Mouse (Mus musculus): Measurements from ENCODE around the gene Tmem104.

The Tmem104 gene

DNA sequence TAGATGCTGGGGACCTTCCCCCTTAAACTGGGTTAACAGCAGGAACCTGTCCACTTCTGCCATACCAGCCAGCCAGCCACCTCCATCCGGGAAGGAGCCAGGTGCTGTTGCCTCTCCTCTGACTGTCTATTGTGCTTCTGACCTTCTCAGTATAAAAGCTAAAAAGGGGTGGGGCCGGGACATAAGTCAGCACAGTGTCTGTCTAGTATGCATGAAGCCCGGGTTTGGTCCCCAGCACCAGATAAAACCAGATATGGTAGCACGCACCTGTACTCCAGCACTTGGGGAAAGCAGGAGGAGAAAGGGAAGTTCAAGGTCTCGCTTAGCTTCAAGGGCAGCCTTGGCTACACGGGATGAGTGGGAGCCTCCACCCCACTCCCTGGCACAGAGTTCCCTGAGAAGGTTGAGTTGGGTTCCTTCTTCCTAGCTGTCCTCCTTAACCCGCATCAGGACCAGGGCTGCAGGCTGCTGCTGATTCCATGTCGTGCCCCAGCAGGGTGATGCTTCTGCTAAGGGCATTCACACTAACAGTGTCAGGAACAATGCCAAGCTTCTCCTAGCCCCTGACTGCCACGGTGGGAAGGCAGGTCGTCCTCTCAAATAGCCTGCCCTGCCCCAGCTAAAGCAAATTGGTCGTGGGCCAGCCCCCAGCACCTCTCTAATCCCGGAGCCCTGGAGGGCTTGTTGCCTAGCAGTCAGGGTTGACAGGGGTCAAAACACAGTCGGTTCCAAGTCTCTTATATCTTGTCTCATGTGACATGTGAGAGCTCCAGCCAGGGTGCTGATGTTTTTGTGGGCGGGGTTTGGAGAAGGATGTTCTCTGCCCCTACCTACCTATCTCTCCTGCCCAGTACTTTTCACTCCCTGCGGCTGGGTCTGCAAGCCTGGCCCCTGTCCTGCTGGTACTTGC is 42.0 kb downstream of the Tmem104 start:
- DNase-seq (ENCODE audit: low spot score in 2 of 2) = no peak

DNA sequence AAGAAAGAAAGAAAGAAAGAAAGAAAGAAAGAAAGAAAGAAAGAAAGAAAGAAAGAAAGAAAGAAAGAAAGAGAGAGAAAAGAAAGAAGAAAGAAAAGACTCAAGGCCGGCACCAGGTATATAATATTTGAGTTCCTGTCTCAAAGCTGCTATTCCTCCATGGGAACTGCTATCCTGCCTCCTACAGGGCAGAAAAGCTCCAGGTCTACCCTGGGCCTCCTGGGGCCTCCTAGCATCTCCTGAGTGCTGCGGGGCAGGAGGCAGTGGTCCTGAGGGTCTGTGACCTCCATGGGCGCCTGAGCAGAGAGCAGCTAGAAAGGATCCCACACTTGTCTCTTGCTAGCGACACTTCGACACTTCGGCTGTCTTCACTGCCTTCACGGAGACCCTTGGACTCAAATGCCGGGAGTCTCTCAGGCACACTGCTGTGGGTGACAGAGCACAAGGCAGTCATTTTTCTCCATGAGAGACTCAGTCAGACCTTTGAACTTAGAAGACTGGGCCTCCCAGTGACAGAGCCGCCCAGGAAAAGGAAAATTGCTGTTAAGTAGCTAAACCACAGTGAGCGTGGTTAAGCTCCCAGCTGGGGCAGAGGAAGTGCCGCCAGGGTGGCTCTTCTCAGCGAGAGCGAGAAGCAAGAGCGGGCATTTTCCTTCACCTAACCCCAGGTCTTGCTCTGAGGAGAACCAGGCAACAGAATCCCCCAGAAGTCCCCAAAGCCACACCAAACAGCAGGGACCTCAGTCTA is 44.1 kb downstream of the Tmem104 start:
- DNase-seq (ENCODE audit: low spot score in 2 of 2) = no peak

DNA sequence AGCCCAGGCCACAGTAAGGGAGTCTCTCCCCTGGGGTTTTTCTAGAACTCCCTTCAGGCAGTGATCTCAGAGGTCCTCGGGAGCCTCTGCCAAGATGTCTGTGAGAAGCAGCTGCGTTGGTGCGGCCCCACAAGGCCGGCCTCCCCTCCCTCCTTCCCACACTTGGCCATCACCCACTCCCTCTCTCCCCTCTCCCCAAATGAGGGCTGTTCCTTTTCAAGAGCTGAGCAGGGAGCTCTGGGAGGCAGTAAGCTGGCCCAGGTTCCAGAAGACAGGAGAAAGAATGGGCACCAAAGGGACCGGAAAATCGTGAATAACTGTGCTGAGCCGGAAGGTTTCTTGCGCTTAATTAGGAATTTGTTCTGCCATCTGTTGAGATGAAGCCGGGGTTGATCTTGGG is 44.6 kb downstream of the Tmem104 start:
- peak; percentile 70 to 74 for DNase-seq (ENCODE audit: low spot score in 2 of 2)

DNA sequence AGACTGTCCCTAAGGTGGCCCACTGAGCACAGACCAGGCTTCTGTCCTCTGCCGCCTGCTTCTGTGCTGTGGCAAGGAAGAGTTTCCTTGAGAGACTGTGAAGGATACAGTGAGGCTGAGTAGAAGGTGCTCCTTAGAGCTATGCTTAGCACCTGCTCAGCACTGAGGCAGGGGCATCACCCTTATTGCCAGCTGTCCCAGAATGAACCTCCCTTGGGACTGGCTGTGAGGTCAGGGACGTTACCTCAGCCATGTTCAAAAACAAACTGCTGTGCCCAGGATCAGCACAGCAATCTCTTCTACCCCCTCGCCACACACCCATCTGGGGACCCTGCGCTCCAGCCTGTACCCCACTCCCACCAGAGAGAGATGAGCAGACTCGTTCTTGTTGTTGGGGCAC is 45.6 kb downstream of the Tmem104 start:
- no peak for DNase-seq (ENCODE audit: low spot score in 2 of 2)

DNA sequence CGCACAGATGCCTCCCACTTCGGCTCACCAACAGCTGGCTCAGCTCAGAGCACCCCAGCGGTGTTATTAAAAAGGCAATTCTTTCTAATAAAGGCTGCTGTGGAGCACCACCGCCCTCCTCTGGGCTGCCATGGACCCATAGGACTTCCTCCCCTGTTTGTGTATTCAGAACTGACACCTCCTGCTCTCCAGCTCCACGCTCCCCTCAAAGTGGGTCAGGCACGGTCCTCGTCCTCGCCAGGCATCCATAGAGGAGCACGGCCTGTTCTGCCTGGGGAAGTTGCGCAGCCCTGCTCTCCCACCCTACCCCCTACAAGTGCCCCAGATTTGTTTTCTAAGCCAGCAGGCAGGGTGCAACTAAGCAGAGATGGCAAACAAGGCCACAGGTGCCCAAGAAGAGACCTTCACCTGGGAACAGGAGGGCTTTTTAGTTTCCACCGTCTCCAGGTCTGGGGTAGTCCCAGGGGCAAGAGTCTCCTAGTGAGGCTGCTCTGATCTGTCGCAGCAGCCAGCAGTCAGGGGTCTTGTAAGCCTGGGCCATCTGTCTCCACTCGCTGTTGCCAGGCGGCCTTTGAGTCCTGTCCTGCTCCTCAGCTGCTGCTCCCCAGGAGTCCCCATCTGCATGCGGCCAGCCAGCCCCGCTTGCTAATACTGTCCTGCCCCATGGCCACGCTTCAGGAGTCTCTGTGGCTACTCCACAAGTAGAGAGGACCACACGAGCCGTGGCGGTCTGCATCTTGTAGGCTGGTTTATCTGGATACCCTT is 46.4 kb downstream of the Tmem104 start:
- peak; percentile 75 to 80 for DNase-seq (ENCODE audit: low spot score in 2 of 2)

DNA sequence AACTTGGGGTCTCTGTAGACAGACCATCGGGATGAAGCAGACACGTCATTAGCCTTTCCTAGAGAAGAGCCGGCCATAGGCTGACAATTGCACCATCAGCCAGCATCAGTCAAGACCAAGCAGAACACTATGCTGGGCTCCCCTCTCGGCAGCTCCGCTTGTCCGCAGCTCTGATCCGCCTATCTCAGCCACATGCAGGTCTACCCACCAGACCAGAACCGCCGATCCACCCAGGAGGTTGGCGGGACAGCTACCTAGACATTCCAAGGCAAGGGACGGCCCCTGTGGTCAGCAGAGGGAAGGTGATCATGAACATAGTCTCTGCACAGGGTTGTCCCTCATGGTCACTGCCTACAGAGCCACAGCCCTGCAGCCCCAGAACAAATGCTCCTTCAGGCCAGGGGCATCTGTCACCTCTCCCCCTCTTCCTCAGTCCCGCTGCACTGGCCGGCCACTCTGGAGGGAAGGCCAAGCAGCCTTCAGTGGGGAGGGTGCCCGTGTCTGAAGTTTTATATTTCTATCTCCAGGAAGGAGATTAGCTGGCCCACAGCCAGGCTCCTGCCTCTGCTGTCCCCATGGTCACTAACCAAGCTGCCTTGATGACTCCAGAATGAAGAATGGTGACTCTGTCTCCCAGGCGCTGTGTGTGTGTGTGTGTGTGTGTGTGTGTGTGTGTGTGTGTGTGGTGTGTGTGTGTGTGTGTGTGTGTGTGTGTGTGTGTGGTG is 47.2 kb downstream of the Tmem104 start:
- DNase-seq (ENCODE audit: low spot score in 2 of 2) = no peak

DNA sequence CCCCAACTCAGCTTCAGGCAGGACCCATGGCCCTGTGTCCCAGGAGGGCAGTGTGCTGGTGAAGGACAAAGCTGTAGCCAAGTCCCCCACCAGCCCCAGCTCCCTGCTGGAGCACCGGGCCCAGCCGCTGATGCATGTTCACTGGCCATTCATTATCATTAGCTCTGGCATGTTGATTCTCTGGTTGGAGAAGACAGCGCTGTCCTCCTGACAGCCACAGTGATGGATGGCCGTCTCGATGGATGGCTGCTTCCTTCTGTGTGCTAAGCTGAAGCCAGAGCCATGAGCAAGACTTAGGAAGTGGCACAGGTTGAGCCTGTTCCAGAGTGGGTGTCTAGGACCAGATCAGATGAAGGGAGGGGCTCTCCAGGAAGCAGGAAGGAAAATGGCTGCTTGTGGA is 49.3 kb downstream of the Tmem104 start:
- DNase-seq (ENCODE audit: low spot score in 2 of 2) = no peak

DNA sequence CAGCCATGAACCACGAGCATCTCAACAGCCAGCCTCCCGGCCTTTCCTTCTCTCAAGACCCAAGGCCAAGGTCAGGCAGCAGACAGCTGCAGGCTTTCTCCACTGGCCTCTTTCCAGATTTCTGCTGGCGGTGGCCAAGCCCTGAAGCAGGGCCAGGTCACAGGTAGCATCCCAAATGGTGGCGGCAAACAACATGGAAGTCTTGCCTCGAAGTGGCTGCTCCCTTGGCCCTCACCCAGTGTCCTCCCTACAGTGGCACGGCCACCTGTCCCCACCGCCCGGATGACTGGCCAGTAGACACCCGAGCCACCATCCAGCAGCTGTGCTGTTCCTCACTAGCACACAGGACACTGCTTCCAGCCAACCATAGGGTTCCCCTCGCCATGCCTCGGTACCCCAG is 54.1 kb downstream of the Tmem104 start:
- no peak for DNase-seq (ENCODE audit: low spot score in 2 of 2)

DNA sequence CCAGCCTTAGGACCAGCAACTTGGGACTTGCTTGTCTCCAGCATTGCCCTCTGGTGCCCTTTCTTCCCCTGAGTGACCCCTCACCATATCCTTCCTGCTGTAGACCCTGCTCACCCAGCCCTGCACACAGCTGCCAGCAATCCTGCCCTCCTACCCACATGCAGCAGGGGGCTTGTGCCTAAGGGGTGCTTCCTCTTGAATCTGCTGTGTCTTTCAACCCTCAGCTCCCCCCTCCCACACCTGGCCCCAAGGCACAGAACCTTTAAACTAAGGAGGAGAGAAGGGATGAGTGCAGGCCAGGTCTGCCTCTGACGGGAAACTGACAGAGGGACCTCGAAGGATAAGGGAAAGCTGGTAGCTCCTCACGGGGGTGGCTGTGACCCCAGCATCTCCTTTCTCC is 55.5 kb downstream of the Tmem104 start:
- no peak for DNase-seq (ENCODE audit: low spot score in 2 of 2)

DNA sequence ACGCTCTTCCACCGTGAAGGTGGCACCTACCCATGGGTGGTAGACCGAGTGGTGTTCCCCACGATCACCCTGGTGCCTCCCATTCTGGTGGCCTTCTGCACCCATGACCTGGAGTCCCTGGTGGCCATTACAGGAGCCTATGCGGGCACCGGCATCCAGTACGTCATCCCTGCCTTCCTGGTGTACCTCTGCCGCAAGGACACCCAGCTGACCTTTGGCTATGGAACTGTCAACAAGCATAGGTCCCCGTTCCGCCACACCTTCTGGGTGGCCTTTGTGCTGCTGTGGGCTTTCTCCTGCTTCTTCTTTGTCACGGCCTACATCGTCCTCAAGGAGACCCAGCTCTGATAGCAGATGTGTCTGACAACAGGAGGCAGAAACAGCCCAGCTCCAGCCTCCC is 56.5 kb downstream of the Tmem104 start:
- no peak for DNase-seq (ENCODE audit: low spot score in 2 of 2)

DNA sequence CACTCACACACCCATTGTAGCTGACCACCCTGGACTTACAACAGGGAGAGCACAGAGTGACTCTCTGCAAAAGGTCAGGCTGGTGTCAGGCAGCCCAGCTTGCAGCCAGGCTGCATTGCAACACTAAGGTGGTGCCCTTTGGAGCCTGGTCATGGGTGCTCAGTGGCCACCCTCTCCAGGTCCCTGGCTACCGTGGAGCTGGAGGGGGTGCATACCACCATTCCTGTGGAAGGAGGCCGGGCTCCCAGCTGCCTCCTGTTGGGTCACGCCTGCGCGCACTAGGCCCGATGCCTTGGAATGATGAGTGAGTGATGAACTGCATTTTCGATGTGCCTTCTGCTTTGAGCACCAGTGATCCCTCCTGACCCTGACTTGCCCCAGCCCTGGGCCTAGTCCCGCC is 57.6 kb downstream of the Tmem104 start:
- no peak for DNase-seq (ENCODE audit: low spot score in 2 of 2)

DNA sequence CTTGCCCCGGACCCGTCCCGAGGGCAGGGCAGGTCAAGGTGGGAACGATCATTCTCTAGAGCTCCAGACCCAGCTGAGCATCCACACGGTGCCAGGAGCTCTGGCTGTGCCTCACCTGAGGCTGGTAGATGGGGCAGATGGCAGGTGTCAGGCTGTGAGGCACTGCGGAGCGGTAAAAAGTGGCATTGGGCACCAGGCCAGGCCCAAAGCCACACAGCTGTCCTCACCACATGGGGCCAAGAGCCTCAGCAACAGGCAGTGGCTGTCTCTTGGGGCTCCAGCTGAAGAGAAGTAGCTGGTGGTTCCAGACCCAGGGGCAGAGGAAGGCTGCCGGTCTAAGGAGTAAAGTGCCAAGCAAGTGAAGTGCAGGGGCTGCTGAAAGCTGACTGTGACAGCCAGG is 59.1 kb downstream of the Tmem104 start:
- no peak for DNase-seq (ENCODE audit: low spot score in 2 of 2)

DNA sequence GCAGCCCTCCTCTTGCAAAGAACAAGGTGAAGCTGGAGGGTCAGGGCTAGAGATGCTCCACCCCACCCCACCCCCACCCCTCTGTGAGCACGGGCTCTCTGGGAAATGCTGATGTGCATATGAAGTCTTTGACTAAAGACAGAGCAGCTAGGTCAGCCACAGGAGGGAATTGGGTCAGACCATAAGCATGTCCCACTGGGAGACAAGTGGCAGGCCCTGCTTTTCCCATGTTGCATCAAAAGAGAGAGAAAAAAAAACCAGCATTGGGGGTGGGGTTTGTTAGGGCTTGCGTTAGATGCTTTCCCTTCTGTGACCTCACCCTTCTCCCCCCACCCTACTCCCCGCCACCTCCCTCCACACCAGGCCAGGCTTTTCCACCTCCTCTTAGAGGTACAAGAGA is 60.0 kb downstream of the Tmem104 start:
- DNase-seq (ENCODE audit: low spot score in 2 of 2) = no peak

DNA sequence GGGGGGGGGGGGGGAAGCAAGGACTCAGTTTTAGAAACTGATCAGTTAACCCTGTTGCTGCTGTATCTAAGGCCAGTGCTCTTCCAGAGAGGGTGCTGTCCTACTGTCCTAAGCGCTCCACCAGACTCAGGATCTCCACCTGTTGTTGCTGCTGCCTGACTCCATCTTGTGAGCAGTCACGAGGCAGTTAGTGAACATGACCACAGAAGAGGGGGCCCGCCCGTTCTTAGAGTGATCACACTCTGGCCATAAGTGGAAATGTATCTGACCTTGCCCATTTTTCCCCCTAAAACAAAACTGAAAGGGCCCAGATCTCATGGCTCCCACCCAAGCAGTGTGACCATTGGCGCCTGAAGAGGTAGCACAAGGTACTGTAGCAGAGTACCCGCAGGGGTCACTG is 60.7 kb downstream of the Tmem104 start:
- DNase-seq (ENCODE audit: low spot score in 2 of 2) = no peak

DNA sequence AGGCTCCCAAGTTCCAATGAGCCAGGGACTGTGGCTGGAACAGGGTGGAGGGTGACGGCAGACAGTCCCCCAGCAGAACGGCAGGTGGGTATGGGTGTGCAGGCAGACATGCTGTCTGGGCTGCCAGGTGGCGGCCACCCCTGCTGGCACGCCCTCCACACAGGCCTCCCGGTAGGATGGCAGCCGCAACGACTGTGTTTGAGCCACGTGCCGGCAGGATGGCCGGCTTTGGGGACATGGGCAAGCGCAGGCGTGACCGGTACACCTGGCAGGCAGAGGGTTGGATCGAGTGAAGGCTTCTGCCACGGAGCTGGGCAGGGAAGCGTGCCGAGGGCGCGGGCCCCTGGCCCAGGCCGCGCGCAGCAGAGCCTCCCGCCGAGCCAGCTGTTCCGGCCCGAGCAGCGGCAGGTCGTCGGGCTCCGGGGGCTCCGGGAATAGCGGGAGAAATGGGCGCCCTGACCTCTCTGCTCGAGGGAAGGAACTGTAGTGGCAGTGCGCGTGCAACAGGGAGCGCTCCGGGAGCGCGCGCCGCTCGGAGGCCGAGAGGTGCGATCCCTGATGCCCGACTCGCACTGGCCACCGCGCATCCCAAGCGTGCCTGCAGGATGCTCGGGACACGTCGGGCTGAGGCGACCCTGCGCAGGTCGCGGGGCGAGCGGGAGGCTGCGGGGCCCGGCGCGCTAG is 62.6 kb downstream of the Tmem104 start:
- no peak for DNase-seq (ENCODE audit: low spot score in 2 of 2)

DNA sequence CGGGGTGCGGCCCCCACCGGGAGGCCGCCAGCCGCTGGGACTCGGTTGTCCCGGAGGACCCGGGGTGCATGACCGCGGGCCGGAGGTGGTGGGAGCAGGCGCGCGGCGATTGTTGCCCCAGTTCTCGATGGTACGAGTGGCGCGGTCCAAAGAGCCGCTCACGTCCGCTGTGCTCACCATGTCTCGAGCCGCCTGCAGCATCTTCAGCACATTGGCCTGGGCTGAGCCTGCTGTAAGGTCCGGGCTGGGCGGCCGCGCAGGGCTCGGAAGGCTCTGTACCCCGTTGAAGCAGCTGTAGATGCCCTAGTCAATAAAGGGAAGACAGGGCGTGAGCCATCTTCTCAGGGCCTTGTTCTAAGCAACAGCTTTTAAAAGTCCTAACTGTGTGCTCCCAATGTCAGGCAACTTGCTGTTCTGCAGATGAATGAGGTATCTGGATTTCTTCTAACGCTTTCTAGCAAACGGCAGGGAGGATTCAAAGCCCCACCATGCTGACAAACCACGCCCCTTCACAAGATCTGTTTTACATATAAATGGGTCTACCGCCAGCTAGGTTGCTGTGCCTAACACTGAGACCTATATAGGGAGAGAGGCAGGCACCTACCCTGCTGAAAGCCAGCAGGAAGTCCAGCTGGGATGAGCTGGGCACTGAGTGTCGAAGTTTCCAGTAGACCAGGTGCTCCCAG is 63.3 kb downstream of the Tmem104 start:
- DNase-seq (ENCODE audit: low spot score in 2 of 2) = no peak

DNA sequence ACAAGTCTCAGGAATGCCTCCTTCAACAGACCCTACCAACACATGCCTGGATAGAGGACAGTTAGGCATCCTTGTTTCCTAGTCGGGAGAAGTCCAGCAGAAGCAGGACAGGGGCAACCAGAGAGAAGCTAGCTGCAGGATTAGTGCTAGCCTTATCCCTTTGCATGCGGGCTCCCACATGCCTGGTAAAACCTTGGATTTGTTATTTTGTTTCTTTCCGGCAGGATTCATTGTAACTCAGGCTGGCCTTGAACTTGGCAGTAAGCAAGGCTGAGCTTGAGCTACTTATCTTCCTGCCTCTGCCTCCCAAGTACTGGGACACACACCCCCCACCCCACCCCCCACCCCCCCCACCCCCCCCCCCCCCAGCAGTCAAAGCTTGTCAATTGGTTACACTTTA is 64.0 kb downstream of the Tmem104 start:
- no peak for DNase-seq (ENCODE audit: low spot score in 2 of 2)

DNA sequence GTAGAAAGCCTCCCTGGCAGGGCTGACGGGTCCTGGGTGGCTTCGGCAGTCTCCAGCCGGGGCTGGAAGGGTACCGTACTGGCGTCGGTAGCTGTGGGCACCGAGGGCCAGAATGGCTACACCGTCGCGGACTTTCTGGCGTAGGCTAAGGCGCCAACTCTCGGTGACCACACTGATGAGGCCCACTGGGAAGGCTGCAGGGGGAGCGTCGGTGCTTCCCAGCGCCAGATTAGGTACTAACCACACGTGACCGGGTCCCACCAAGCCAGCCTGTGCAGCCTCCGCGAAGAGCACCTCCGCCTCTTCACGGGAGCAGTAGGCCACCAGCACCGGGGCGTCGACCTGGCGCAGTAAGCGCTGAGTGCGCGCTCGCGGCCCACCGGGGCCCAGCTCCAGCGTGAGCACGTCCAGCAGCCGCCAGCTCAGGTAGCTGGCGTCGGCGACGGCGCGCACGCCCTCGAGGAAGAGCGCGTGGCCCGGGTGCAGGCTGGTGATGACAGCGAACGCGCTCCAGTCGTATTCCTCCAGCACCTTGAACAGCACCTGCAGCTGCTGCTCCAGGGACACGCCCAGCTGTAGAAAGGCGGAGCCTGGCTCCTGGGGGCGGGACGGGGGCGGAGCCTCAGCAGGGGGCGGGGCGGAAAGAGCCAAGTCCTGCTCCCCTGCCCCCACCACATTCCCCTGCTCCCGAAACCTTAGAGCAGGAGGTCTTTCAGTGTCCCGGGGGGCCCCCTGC is 70.7 kb downstream of the Tmem104 start:
- no peak for DNase-seq (ENCODE audit: low spot score in 2 of 2)

DNA sequence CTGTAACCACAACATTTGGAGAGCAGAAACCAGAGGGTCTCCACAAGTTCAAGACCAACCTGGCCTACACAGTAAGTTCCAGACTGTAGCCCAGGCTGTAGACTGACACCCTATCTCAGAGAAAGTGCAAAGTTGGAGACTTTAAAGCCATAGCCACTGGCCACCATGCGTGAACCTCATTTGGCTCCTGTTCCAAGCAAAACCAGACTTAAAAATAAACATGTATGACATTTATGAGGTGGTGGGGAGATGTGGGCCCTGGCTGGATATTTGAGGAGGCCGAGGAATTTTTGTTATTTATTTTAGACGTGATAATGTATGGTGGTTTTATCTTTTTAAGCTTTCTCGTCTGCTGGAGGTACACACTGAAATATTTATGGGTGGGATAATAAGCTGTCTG is 71.8 kb downstream of the Tmem104 start:
- DNase-seq (ENCODE audit: low spot score in 2 of 2) = no peak

DNA sequence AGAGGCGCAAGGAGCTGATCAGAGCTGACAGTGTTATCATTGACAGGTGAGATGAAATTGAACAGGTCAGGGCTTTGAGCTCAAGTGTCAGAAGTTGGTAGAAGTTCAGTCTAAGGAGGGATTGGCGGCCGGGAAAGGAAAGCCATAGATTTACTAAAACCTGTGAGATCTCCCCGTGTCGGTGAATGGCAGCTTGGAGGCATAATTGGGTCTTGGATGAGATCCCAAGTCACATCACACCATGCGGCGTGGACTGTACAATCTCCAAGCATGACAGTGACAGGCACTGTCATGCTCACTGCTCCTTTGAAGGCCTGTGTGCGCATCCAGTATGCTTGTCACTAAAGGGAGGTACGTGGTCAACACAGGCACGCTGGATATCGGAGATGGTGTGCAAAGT is 75.7 kb downstream of the Tmem104 start:
- DNase-seq (ENCODE audit: low spot score in 2 of 2) = no peak

Measured in right cerebral cortex, postnatal 10 days (tissue).